Mouse (Mus musculus) natural killer cell, adult 2 months (primary cell): ENCODE data around the gene Xrcc3.

Experiments used
- DNase-seq, 2 experiments: peaks; one replicate each; pipeline ENCODE4 v3.0.0; 2022; ENCODE audit warnings: low spot score in 2 of 2

Gene Xrcc3

DNA sequence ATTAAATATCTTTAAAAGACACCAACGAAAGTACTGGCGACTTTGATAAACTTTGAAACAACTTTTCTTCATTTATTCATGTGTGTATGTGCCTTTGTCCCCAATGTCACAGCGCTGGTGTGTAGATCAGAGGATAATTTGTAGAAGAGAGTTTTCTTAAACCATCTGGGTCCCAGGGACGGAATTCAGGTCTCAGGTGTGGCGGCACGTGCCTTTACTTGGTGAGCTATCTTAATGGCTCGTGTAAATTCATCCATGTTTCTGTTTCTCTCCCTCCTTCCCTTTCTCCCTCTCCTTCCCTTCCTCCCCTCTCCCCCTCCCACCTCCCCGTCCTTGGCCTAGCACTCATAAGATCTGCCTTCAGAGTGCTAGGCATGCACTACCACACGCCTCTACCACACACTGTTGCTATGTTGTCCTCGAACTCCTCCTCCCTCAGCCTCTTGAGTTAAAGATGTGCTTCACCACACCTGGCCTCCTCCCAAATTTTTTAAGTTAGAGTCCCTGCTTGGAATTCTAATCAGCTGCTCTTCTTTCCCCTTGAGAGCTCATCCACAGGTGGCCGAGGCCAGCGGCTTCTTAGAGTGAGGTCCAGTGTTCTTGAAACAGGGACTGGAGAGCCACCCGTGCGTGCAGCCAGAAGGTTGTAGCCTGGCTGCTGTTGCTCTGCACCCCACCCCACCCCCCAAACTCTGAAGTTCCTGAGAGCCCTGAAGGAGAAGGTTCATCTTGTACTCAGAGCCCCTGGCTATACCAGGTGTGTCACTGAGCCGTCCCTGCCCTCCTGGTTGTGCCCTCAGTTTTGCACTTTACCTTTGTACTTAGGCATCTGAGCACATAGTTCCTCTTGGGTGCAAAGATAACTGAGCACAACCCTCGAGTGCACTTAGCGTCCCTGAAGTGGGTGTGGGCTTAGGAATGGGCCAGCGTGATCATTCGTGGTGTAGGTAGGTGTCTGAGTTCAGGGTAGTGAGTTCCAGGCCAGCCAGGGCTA is 1.4 kb upstream of the Xrcc3 start:
- no peak for DNase-seq

- DNase-seq = peak in 1 of 2 experiments; percentile 7
Observed at GRCm38 (mm10) chr12:111813111-111813765, 435 bp downstream of the Xrcc3 start.

- DNase-seq = no peak
Observed at GRCm38 (mm10) chr12:111812611-111813010, 1.1 kb downstream of the Xrcc3 start.

DNA sequence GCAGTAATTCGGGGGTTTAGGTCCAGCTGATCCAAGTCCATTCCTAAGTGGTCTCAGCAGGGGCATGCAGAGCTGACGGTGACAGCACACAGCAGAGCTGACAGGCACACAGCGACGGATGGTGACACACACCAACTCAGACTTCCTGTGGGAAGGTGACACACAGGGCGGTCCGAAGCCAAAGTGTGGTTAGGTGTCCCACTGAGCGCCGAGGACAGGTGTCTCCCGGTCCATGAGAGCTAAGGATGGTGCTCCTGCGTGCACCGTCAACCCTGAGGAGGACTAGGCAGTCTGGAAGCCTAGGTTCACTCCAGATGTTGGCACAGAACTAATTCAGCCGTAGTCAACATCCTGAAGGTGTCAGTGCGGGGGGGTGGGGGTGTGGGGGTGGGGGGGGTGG is 1.6 kb downstream of the Xrcc3 start:
- DNase-seq = no peak

- DNase-seq = peak; percentile 5 to 33
Observed at GRCm38 (mm10) chr12:111809762-111810161, 3.9 kb downstream of the Xrcc3 start.

DNA sequence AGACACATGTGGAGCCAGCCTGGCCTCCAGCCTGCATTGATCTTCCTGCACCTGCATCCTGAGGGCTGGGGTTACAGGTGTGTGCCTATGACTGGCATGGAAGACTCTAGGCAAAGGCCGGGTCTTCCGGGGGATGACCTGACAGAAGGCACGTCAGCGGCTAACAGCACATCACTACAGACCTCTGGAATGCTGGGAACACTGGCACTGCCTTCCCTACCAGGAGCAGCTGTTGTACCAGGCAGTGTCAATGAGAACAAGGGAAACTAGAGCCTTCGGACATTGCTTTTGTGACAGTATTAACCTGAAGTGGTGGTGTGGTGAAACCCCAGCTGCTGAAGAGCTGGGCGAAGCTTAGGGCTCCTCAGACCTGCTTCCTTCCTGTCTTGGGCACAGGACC is 4.9 kb downstream of the Xrcc3 start:
- DNase-seq = no peak

DNA sequence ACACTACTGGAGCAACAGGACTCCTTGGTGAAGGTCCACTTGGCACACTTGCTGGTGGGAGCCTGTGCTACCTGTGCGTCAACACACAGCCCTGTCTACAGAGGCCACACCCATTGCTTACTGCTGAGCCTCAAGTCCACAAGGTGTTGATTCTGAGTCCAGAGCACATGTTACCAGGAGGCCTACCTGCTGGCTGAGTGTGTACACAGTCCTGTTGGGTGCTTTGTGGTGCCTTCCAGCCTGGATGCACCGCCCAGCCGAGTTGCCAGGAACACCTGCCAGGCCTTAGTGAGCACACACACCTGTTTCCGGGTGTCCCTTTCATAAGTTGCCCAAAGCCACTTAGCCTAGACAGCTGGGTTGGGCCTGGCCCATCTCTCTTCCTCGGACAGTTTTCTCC is 10.1 kb downstream of the Xrcc3 start:
- no peak for DNase-seq

- DNase-seq = no peak
Observed at GRCm38 (mm10) chr12:111800459-111801183, 13.1 kb downstream of the Xrcc3 start.

- no peak for DNase-seq
Observed at GRCm38 (mm10) chr12:111798493-111798892, 15.2 kb downstream of the Xrcc3 start.

DNA sequence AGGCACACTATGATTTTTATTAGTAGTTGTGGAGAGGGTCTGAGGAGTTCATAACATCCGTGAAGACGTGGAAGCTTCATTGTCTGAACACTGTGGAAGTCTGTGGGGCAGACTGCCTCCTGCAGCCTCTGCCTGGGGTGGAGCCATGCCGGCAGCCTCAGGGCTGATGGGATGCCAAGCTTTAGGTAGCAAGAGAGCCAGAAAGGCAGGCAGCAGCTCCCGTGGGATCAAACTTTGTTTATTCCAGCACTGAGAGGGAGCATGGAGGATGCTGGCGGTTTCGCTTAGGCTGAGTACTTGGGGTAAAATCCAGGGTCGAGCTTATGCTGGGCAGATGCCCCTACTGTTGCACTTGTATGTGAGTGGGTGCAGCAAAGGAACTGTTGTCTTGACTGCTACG is 16.4 kb downstream of the Xrcc3 start:
- no peak for DNase-seq

GRCm38 (mm10) chr12:111795180-111795895 is 18.3 kb downstream of the Xrcc3 start:
- no peak for DNase-seq

GRCm38 (mm10) chr12:111794526-111795179 is 19.0 kb downstream of the Xrcc3 start:
- DNase-seq = no peak

DNA sequence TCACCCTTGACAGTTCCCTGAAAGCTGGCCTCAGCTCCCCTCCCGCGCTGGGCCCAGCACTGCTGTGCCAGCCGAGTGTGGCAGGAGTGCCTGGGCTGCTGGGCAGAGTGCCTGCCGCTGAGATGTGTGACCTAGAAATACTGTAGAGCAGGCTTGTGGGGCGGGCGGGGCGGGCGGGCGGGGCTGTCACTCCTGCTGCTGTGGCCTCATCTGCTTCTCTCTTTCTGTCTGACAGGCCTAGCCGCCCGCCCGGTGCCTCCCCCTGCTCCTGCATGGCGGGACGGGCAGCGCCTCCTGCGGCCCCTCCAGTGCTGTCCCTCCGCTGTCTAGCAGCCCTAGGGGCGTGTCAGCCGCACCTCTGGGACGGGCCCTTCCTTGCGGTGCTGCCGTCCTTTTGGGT is 19.6 kb downstream of the Xrcc3 start:
- DNase-seq = no peak

DNA sequence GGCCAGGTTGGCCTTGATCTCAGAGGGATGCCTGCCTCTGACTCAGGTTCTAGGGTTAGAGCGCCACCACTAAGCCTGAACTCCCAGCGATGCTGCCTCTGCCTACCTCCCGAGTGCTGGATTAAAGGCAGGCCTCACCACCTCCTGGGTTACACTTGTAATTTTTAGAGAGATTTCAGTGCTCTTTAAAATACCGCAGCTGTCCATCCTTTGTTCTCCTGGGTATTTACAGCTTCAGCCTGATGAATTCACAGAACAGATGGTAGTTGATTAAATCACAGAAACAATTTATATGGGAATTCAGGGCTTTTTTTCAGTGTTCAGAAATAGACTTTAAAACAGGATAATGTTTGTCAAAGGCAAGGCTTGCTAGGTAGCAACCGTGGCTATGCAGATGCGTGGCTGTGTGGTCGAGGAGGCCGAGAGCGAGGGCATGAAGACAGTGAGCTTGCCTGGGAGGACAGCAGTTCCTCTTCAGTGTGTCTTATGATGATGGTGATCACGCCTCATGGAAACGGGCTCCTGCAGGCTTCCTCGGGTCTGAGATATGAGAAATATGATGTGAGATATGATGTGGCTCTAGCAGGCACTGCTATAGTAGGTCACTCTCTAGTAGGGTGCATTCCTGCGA is 22.1 kb downstream of the Xrcc3 start:
- DNase-seq = no peak

- no peak for DNase-seq
Observed at GRCm38 (mm10) chr12:111790631-111791030, 23.0 kb downstream of the Xrcc3 start.

- DNase-seq = no peak
Observed at GRCm38 (mm10) chr12:111790090-111790489, 23.6 kb downstream of the Xrcc3 start.

- DNase-seq = no peak
Observed at GRCm38 (mm10) chr12:111787015-111787414, 26.7 kb downstream of the Xrcc3 start.

GRCm38 (mm10) chr12:111785174-111785573 is 28.5 kb downstream of the Xrcc3 start:
- no peak for DNase-seq

- DNase-seq = no peak
Observed at GRCm38 (mm10) chr12:111779544-111779943, 34.1 kb downstream of the Xrcc3 start.

GRCm38 (mm10) chr12:111777919-111778318 is 35.8 kb downstream of the Xrcc3 start:
- no peak for DNase-seq

DNA sequence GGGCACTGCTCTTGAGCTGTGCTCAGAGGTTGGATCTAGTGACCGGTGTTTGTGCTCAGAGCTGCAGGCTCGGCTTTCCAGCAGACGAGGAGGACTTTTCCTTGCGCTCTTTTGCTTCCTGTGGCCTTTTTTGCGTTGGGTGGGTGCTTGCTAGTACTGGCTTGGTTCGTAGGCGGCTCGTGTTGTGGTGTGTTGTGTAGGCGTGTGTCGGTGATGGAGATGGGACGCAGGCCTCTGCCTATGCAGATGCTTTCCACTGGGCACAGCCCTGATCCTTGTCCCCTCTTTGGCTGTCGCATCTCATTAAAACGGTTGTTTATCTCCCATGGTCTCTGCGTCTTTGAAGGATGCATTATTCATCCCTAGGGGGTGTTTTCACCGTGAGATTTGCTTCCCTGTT is 38.8 kb downstream of the Xrcc3 start:
- DNase-seq = no peak
